Mouse (Mus musculus) limb, embryonic 14.5 days (tissue): Measurements from ENCODE around the gene Cirbp. TPM values are rescaled to one million over a fixed set of nuclear protein-coding genes. Genes with fewer than 3 reads are reported as not detected.
"Not testable (repeated sequence)": the region's sequence is repeated elsewhere in the genome, so short reads cannot be mapped to it uniquely, and the experiment has no call there.

Experiments
- ATAC-seq: fragments of 200-750 bp; cut with Nextera tagmentation; 2 replicates; pipeline ENCODE4 v1.8.0; 2017; ENCODE audit warnings: low read depth, moderate number of reproducible peaks, moderate TSS enrichment; ENCODE audit not compliant: low FRiP score
- DNase-seq: peaks from one replicate; pipeline ENCODE4 v3.0.0-alpha.2; 2015; ENCODE audit warnings: low spot score
- H3K27ac ChIP-seq: fragments of 300-500 bp; sonication (generic); replicated peaks from 2 replicates; pipeline ENCODE4 v1.5.1; 2014; ENCODE audit warnings: low read depth, mild to moderate bottlenecking, low read length, moderate library complexity, mixed read lengths
- H3K27me3 ChIP-seq: fragments of 300-500 bp; sonication (generic); 2 replicates; pipeline ENCODE4 v1.6.1; 2014; ENCODE audit warnings: low read length, mixed read lengths; ENCODE audit not compliant: control insufficient read depth, insufficient read depth
- H3K36me3 ChIP-seq: fragments of 300-500 bp; sonication (generic); 2 replicates; pipeline ENCODE4 v1.6.1; 2014; ENCODE audit warnings: mild to moderate bottlenecking, low read length, moderate library complexity, mixed read lengths; ENCODE audit not compliant: control insufficient read depth, insufficient read depth
- H3K4me1 ChIP-seq: fragments of 300-500 bp; sonication (generic); 2 replicates; pipeline ENCODE4 v1.6.1; 2014; ENCODE audit warnings: antibody characterized with exemption, low read length, mixed read lengths; ENCODE audit not compliant: control insufficient read depth, insufficient read depth
- H3K4me2 ChIP-seq: fragments of 300-500 bp; sonication (generic); replicated peaks from 2 replicates; pipeline ENCODE4 v1.6.1; 2014; ENCODE audit warnings: low read depth, mild to moderate bottlenecking, low read length, moderate library complexity; ENCODE audit not compliant: severe bottlenecking
- H3K4me3 ChIP-seq: fragments of 300-500 bp; sonication (generic); replicated peaks from 2 replicates; pipeline ENCODE4 v1.5.1; 2014; ENCODE audit warnings: low read length
- H3K9ac ChIP-seq: fragments of 300-500 bp; sonication (generic); 2 replicates; pipeline ENCODE4 v1.6.1; 2014; ENCODE audit warnings: mild to moderate bottlenecking, low read depth, low read length, moderate library complexity; ENCODE audit not compliant: severe bottlenecking
- H3K9me3 ChIP-seq: fragments of 300-500 bp; sonication (generic); 2 replicates; pipeline ENCODE4 v1.6.1; 2016; ENCODE audit warnings: low read length; ENCODE audit not compliant: control insufficient read depth
- POLR2A ChIP-seq: fragments of 200-500 bp; IDR thresholded peaks from 2 replicates; pipeline ENCODE4 v1.8.0; 2012; ENCODE audit warnings: inconsistent platforms, mild to moderate bottlenecking, moderate library complexity, borderline replicate concordance; ENCODE audit not compliant: insufficient read depth, insufficient read length; ENCODE audit errors: extremely low read depth
- WGBS: fragments of 180-500 bp; shearing (Covaris S2); extraction: QIAGEN DNeasy Blood & Tissue Kit; methylation state at CpG from one replicate; pipeline ENCODE4 v1.1.7; 2014; 5-methylcytosine and 5-hydroxymethylcytosine counted together
- polyA plus RNA-seq, 2 experiments: library from polyadenylated mRNA; depleted of rRNA in 1 of 2; stranded (reverse) in 1 of 2; unstranded in 1 of 2; fragments of >200 nt; fragmentation: Nextera tagmentation in 1 of 2; extraction: Ambion mirVana in 1 of 2; gene quantifications; 2 replicates each; pipeline versions ENCODE4 v1.2.1 to v1.2.3; 2012 to 2014

The Cirbp gene
- polyA plus RNA-seq, 2 experiments: 101 to 289 TPM

- no peak overlapping the region for H3K4me2 ChIP-seq
- ATAC-seq: no peak
- H3K9ac ChIP-seq: no peak overlapping the region
- H3K27ac ChIP-seq: no peak overlapping the region
- no peaks in the 10 kb centered on the region for H3K27me3 ChIP-seq
- no peaks in the 10 kb centered on the region for H3K36me3 ChIP-seq
- TF ChIP-seq POLR2A: no peak
- no peak overlapping the region for H3K4me3 ChIP-seq
- H3K9me3 ChIP-seq: no peaks in the 10 kb centered on the region
- 48% methylated on average over 7 of the region's 7 CpGs for WGBS
- H3K4me1 ChIP-seq: no peaks in the 10 kb centered on the region
- no peak for DNase-seq
Measured at GRCm38 (mm10) chr10:80204055-80204454, 38.3 kb downstream of the Cirbp start.

DNA sequence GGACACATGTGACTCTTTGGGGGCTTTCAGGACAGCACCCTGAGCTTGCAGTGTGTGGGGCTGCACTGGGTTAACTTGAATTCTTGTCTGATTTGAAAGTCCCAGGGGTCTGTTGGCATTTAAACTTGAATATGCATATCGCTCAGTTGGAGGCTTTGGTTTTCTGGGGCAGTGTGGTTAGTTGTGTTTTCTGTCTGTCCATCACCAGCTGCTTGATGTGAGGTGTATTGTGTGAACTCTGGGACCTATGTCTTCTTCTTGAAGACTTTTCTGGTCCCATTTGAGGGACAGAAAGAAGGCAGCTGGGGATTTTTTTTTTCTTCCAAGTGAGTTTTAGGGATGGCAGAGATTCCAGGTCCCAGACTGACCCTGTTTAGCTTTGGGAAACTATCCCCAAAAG lies 41.4 kb downstream of the Cirbp start:
- WGBS: 55% methylated on average over 1 of the region's 1 CpGs
- TF ChIP-seq POLR2A: no peak

GRCm38 (mm10) chr10:80207676-80208075 lies 41.9 kb downstream of the Cirbp start:
- no peak for ATAC-seq
- Histone ChIP-seq H3K27ac (no peak overlapping the region), H3K4me2 (no peak overlapping the region), H3K9ac (no peak overlapping the region), H3K9me3 (no peaks in the 10 kb centered on the region), H3K36me3 (no peaks in the 10 kb centered on the region), H3K4me3 (no peak overlapping the region), H3K27me3 (no peaks in the 10 kb centered on the region), H3K4me1 (no peaks in the 10 kb centered on the region)
- TF ChIP-seq POLR2A: no peak
- WGBS: 73% methylated on average over 10 of the region's 10 CpGs
- DNase-seq: no peak

More for the DNA sequence above, 41.4 kb downstream of the Cirbp start:
- H3K9ac ChIP-seq: no peak overlapping the region
- ATAC-seq: no peak
- H3K4me1 ChIP-seq: no peaks in the 10 kb centered on the region
- DNase-seq: no peak
- no peak overlapping the region for H3K4me2 ChIP-seq
- no peaks in the 10 kb centered on the region for H3K27me3 ChIP-seq
- no peaks in the 10 kb centered on the region for H3K9me3 ChIP-seq
- no peaks in the 10 kb centered on the region for H3K36me3 ChIP-seq
- no peak overlapping the region for H3K27ac ChIP-seq
- no peak overlapping the region for H3K4me3 ChIP-seq

DNA sequence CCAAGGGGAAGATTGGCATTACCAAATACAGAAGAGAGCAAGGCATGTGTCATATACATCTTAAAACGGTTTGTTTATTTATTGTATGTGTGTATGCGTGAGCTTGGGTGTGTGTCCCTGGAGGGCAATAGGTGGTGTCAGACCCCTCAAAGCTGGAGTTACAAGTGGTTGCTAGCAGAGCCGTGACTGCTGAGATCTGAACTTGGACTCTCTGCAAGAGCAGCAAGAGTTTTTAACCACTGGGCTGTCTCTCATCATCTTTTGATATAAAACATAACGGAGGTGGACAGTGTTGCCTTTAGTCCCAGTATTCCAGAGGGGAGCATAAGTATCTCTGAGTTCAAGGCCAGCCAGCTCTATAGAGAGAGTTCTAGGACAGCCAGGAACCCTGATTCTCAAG lies 42.5 kb downstream of the Cirbp start:
- H3K27ac ChIP-seq: no peak overlapping the region
- no peak overlapping the region for H3K4me3 ChIP-seq
- DNase-seq (no peak), ATAC-seq (no peak)
- H3K9me3 ChIP-seq: no peaks in the 10 kb centered on the region
- H3K27me3 ChIP-seq: no peaks in the 10 kb centered on the region
- no peak for TF ChIP-seq POLR2A
- H3K4me1 ChIP-seq: no peaks in the 10 kb centered on the region
- 0 out of 2 replicates have a peak overlapping the region, but pooled peaks have one; percentile 0 for H3K9ac ChIP-seq
- H3K4me2 ChIP-seq: no peak overlapping the region
- H3K36me3 ChIP-seq: no peaks in the 10 kb centered on the region
- WGBS: 78% methylated on average over 4 of the region's 4 CpGs

GRCm38 (mm10) chr10:80208841-80209371 lies 43.1 kb downstream of the Cirbp start:
- DNase-seq: no peak

DNA sequence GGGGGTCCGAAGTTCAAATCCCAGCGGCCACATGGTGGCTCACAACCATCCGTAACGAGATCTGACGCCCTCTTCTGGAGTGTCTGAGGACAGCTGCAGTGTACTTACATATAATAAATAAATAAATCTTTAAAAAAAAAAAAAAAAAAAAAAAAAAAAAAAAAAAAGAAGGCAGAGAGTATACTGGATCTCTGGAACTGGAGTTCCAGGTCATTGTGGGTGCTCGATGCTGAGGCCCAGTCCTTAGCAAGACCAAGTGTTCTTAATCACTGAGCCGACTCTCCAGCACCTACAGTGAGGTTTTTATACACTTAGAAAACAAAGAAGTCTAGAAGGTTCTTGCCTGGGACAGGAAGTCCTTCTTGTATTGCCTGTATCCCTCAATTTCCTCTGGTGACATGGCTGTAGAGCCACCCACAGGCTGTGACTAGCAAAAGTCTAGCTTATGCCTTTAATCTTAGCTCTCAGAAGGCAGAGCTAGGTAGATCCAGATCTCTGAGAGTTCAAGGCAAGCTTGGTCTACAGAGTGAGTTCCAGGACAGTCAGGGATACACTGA lies 45.8 kb downstream of the Cirbp start:
- not testable (repeated sequence) for H3K27ac ChIP-seq, H3K27me3 ChIP-seq, ATAC-seq, H3K36me3 ChIP-seq, H3K9ac ChIP-seq, H3K4me3 ChIP-seq, H3K9me3 ChIP-seq, H3K4me1 ChIP-seq, DNase-seq, H3K4me2 ChIP-seq
- WGBS: 71% methylated on average over 7 of the region's 7 CpGs

More at GRCm38 (mm10) chr10:80208841-80209371, 43.1 kb downstream of the Cirbp start:
- no peak for ATAC-seq
- no peak overlapping the region for H3K4me2 ChIP-seq
- no peak for TF ChIP-seq POLR2A
- H3K4me3 ChIP-seq: no peak overlapping the region
- H3K27ac ChIP-seq: no peak overlapping the region
- no peaks in the 10 kb centered on the region for H3K27me3 ChIP-seq
- H3K4me1 ChIP-seq: no peaks in the 10 kb centered on the region
- 0 out of 2 replicates have a peak overlapping the region, but pooled peaks have one; percentile 0 for H3K9ac ChIP-seq
- H3K36me3 ChIP-seq: no peaks in the 10 kb centered on the region
- no peaks in the 10 kb centered on the region for H3K9me3 ChIP-seq
- 14% methylated on average over 24 of the region's 24 CpGs for WGBS
